Mouse (Mus musculus) hindbrain, embryonic 14.5 days (tissue): ENCODE data around the gene Mfap2. TPM values are rescaled to one million over a fixed set of nuclear protein-coding genes. Genes with fewer than 3 reads are reported as not detected.

ENCODE experiments used
- ATAC-seq: fragments of 200-750 bp; cut with Nextera tagmentation; 2 replicates; pipeline ENCODE4 v1.8.0; 2017; ENCODE audit warnings: moderate number of reproducible peaks, mild to moderate bottlenecking, moderate TSS enrichment, moderate library complexity; ENCODE audit not compliant: low FRiP score
- DNase-seq: peaks from one replicate; pipeline ENCODE4 v3.0.0-alpha.2; 2015; ENCODE audit warnings: low spot score
- H3K27ac ChIP-seq: fragments of 300-500 bp; sonication (generic); 2 replicates; pipeline ENCODE4 v1.5.1; 2014; ENCODE audit warnings: mild to moderate bottlenecking, moderate library complexity
- H3K27me3 ChIP-seq: fragments of 300-500 bp; sonication (generic); 2 replicates; pipeline ENCODE4 v1.6.1; 2014; ENCODE audit warnings: mild to moderate bottlenecking, low read length, mixed read lengths; ENCODE audit not compliant: control insufficient read depth, insufficient read depth
- H3K36me3 ChIP-seq: fragments of 300-500 bp; sonication (generic); replicated peaks from 2 replicates; pipeline ENCODE4 v1.6.1; 2014; ENCODE audit not compliant: control insufficient read depth, insufficient read depth
- H3K4me1 ChIP-seq: fragments of 300-500 bp; sonication (generic); replicated peaks from 2 replicates; pipeline ENCODE4 v1.6.1; 2014; ENCODE audit warnings: antibody characterized with exemption, low read length, mixed read lengths; ENCODE audit not compliant: control insufficient read depth, insufficient read depth
- H3K4me2 ChIP-seq: fragments of 300-500 bp; sonication (generic); replicated peaks from 2 replicates; pipeline ENCODE4 v1.6.1; 2014; ENCODE audit warnings: mild to moderate bottlenecking, moderate library complexity
- H3K4me3 ChIP-seq: fragments of 300-500 bp; sonication (generic); replicated peaks from 2 replicates; pipeline ENCODE4 v1.5.1; 2014; ENCODE audit warnings: mild to moderate bottlenecking, low read length
- H3K9ac ChIP-seq: fragments of 300-500 bp; sonication (generic); 2 replicates; pipeline ENCODE4 v1.6.1; 2014
- H3K9me3 ChIP-seq: fragments of 300-500 bp; sonication (generic); 2 replicates; pipeline ENCODE4 v1.6.1; 2016; ENCODE audit warnings: low read length; ENCODE audit not compliant: control insufficient read depth
- WGBS: fragments of 180-500 bp; shearing (Covaris S2); extraction: QIAGEN DNeasy Blood & Tissue Kit; methylation state at CpG from one replicate; pipeline ENCODE4 v1.1.7; 2014; 5-methylcytosine and 5-hydroxymethylcytosine counted together
- polyA plus RNA-seq: library from polyadenylated mRNA; unstranded; fragments of >200 nt; fragmentation: Nextera tagmentation; extraction: Ambion mirVana; gene quantifications from 2 replicates; pipeline ENCODE4 v1.2.1, GENCODE M21; 2014

Mfap2 gene
- polyA plus RNA-seq, 1 experiment from 2014 or later, result 190 TPM

DNA sequence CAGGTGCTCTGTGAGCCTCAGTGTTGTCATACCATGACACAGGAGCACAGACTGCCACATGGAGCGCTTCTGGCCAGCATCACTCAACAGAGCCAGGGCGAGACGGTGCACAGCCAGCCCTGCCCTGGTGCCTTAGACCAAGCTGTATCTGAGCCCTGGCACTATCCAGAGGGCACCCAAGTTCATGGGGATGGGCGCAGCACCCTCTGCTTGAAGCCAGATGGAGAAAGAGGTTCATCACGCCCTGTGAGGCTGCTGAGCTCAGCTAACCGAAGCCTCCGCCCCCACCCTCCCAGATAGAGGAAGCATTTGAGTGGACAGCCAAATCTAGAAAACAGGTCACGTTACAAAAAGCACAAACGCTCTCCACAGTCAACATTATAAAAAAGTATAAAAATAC, 6.1 kb downstream of the Mfap2 start:
- H3K4me2 ChIP-seq, result no peak overlapping the region
- DNase-seq (no peak), ATAC-seq (no peak)
- no peak overlapping the region for H3K9ac ChIP-seq
- peaks cover 54% of the 10 kb centered on the region for H3K36me3 ChIP-seq
- no peak overlapping the region for H3K4me3 ChIP-seq
- H3K9me3 ChIP-seq, result no peaks in the 10 kb centered on the region
- WGBS, result 84% methylated on average over 9 of the region's 9 CpGs
- peaks cover 38% of the 10 kb centered on the region for H3K4me1 ChIP-seq
- H3K27ac ChIP-seq, result no peak overlapping the region
- H3K27me3 ChIP-seq, result no peaks in the 10 kb centered on the region

DNA sequence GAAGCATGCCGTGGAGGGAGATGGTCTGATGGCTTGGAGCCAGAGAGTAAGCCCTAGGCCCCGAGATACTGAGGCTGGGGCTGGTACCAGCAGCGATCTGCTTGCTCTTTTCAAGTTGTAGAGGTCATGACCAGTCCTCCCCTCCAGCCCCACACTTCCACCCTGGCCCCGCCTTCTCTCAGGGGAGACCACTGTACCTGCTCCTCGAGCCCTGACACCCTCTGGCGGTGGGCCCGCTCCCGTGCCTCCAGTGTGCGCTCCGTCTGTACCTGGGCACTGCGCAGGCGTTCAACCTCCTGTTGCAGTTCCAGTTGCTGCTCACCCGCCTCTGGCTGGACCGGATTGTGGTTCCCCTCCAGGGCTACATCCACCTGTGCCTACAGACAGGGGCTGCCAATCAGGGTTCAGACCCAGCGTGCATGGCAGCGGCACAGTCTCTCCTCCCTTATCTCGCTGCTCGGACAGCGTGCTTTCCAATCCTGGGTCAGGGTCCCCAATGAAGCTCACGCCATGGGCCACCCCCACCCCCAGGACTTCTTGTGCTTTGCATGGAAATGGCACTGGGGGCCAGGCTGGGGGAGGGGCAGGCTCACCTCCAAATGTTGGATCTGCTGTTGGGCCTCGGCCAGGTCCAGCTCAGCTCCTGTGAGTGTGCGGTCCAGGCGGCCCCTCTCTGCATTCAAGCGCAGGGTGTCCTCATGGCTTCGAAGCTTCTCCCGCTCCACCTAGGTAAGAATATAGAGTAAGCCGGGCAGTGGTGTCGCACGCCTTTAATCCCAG, 7.6 kb downstream of the Mfap2 start:
- H3K9ac ChIP-seq, result no peak overlapping the region
- H3K4me1 ChIP-seq, result peaks cover 30% of the 10 kb centered on the region
- H3K4me2 ChIP-seq, result no peak overlapping the region
- WGBS, result 84% methylated on average over 29 of the region's 29 CpGs
- H3K9me3 ChIP-seq, result no peaks in the 10 kb centered on the region
- peaks cover 53% of the 10 kb centered on the region for H3K36me3 ChIP-seq
- ATAC-seq (no peak), DNase-seq (no peak)
- H3K27ac ChIP-seq, result no peak overlapping the region
- no peaks in the 10 kb centered on the region for H3K27me3 ChIP-seq
- H3K4me3 ChIP-seq, result no peak overlapping the region

DNA sequence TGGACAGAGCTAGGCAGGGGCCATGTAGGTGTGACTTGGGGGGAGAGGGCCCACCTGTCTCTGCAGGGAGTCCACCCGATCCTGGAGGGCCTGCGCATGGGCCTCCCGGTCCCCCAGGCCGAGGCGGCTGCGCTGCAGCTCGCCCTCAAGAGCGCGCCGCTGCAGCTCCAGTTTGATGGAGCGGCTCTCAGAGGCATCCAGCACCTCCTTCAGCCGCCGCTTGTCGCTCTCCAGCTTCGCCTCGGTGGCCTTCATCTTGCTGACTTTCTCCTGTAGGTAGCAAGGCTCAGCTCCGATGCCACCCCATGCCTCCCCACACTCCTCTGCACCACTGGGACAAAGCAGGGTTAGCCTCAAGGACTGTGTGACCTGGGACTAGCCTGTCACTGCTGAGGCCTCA, 10.0 kb downstream of the Mfap2 start:
- Histone ChIP-seq H3K4me3 (no peak overlapping the region), H3K27me3 (no peaks in the 10 kb centered on the region), H3K9me3 (no peaks in the 10 kb centered on the region), H3K9ac (no peak overlapping the region), H3K4me1 (peaks cover 26% of the 10 kb centered on the region), H3K27ac (peak overlapping the region; percentile 73), H3K36me3 (peaks cover 39% of the 10 kb centered on the region), H3K4me2 (no peak overlapping the region)
- 82% methylated on average over 17 of the region's 17 CpGs for WGBS
- ATAC-seq (no peak), DNase-seq (no peak)

DNA sequence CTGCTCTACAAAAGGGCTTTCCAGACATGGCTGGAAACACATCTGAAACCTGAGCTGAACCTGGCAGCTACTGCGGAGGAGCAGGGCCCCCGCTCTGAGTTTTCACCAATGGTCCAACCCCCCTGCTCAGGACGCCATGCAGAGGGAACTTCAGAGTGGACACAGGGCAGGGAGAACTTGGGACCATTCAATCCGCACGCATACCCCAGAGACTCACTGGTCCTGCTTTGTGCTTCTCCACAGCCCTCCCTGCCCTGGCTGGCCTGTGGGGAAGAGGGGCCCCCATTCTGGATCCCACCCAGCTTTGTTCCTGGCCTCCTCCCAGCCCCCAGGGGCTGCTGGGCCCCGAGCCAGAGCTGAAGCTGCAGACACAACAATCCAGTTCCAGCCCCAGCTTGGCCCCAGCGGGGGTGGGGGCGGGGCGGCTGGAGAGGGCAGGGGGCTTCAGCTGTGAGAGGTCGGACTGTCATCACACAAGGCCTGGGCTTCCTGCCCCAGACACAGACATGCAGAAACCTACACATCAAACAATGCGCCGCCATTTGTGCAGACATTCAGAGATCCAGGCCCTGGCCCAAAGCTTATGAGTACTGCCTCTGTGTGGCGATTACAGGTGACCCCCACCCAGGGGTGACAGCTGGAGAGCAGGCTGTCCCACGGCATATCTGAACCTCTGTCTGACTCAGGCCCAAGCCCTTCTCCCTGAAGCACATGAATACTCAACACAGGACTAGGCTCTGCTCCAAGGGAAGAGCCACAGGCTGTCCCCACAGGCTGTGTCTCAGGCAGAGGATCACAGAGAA, 10.8 kb downstream of the Mfap2 start:
- Histone ChIP-seq H3K9ac (peak overlapping the region; percentile 22; the same call in 1 of the 2 replicates), H3K4me3 (no peak overlapping the region), H3K4me2 (no peak overlapping the region), H3K9me3 (no peaks in the 10 kb centered on the region), H3K4me1 (peaks cover 26% of the 10 kb centered on the region), H3K27ac (peak overlapping the region; percentile 73), H3K36me3 (peaks cover 39% of the 10 kb centered on the region), H3K27me3 (no peaks in the 10 kb centered on the region)
- DNase-seq (peak; percentile 79), ATAC-seq (peak; percentile 70)
- 12% methylated on average over 14 of the region's 14 CpGs for WGBS

DNA sequence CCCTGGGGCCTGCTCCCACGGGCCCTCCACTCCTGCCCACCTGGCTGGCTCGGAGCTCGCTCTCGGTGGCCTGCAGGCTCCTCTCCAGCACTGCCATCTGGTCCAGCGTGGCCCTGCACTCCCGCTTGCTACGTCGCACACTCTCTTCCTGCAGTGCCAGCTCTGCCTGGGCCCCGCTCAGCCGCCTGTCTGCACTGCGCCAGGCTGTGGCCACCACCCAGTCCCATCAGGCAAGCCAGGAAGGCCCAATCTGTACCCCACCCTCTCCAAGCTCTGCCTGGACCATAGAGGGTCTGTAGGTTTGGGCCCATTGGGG, 11.4 kb downstream of the Mfap2 start:
- Histone ChIP-seq H3K36me3 (peaks cover 37% of the 10 kb centered on the region), H3K4me2 (no peak overlapping the region), H3K9me3 (no peaks in the 10 kb centered on the region), H3K9ac (peak overlapping the region; percentile 22; the same call in 1 of the 2 replicates), H3K27ac (peak overlapping the region; percentile 73), H3K27me3 (no peaks in the 10 kb centered on the region), H3K4me1 (peaks cover 26% of the 10 kb centered on the region), H3K4me3 (no peak overlapping the region)
- ATAC-seq, result peak; percentile 26; the same call in 1 of the 2 replicates
- no peak for DNase-seq
- WGBS, result 42% methylated on average over 11 of the region's 11 CpGs

DNA sequence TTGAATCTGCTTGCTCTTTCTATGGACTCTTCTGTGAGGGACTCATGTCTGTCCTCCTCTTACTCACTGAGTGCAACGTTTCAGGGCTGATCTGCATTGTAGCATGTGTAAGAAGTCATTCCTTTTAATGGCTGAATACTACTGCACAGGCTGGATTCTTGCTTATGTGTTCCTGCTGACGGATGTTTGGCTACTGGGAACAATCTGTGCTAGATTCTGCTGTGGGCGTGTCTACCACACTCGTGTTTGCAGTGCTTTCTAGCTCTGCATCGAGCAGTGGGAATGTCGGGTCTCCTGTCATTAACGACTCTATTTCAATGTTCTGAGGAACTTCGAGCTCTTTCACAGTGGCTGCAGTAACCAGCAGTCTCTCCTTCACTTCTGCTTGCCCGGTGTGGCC, 13.8 kb downstream of the Mfap2 start:
- Histone ChIP-seq H3K27me3 (no peaks in the 10 kb centered on the region), H3K4me2 (no peak overlapping the region), H3K4me1 (peaks cover 26% of the 10 kb centered on the region), H3K9me3 (no peaks in the 10 kb centered on the region), H3K27ac (no peak overlapping the region), H3K9ac (no peak overlapping the region), H3K4me3 (no peak overlapping the region), H3K36me3 (peaks cover 46% of the 10 kb centered on the region)
- DNase-seq (no peak), ATAC-seq (no peak)
- WGBS, result 78% methylated on average over 9 of the region's 9 CpGs

DNA sequence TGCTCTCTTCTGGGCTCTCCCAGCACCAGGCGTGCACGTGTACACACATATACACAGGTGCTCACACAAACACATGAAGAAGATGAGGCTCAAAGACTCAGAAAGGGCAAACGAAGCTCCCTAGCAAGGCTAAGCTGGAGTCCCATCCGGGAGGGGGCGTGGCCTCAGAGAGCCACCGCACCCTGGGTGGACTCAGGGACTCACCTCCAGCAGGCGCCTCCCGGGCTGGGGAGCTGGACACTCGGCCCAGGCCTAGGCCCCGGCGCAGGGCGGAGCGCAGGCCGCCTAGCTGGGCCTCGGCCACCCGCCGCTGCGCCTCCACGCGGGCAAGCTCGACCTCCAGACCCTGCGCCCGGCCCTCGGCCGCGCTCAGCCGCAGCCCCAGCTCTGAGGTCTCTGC, 14.8 kb downstream of the Mfap2 start:
- Histone ChIP-seq H3K4me2 (no peak overlapping the region), H3K27me3 (no peaks in the 10 kb centered on the region), H3K4me1 (peaks cover 21% of the 10 kb centered on the region), H3K4me3 (no peak overlapping the region), H3K9me3 (no peaks in the 10 kb centered on the region), H3K27ac (no peak overlapping the region), H3K36me3 (peaks cover 53% of the 10 kb centered on the region), H3K9ac (no peak overlapping the region)
- no peak for ATAC-seq
- no peak for DNase-seq
- 81% methylated on average over 27 of the region's 27 CpGs for WGBS

DNA sequence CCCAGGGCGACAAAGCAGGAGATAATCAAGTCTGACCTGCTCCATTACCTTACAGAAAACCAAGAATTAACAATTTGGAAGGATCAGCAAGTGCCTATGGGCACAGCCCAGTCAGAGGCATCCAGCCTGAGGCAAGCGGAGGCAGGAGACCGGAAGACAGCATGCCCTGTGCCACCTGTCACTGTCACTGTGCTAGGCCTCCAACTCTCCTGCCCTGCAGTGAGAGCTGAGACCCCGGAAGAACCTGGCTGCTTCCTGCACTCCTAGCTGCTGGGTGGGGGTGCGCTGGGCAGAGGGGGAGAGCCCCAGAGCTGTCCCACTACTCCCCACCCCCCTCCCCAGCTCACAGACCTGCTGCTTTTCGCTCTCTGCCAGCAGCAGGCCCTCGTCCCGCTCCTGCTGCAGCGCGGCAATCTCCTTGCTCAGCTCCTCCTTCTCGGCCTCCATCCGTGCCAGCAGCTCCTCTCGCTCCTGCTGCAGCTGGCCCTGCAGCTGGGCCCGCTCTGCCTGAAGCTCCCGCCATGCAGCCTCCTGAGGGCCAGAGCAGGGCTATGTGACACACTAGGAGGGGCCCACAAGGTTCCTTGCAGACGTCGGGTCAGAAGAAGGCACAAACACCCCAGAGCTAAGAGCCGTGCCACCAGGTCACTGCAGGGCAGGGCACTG, 20.5 kb downstream of the Mfap2 start:
- peak overlapping the region; percentile 11; the same call in 1 of the 2 replicates for H3K9ac ChIP-seq
- no peak overlapping the region for H3K27ac ChIP-seq
- H3K4me3 ChIP-seq, result no peak overlapping the region
- no peaks in the 10 kb centered on the region for H3K27me3 ChIP-seq
- no peak for DNase-seq
- no peaks in the 10 kb centered on the region for H3K9me3 ChIP-seq
- no peak for ATAC-seq
- H3K4me1 ChIP-seq, result peaks cover 8% of the 10 kb centered on the region; the same call in 1 of the 2 replicates
- no peak overlapping the region for H3K4me2 ChIP-seq
- H3K36me3 ChIP-seq, result peaks cover 65% of the 10 kb centered on the region
- 88% methylated on average over 18 of the region's 18 CpGs for WGBS

DNA sequence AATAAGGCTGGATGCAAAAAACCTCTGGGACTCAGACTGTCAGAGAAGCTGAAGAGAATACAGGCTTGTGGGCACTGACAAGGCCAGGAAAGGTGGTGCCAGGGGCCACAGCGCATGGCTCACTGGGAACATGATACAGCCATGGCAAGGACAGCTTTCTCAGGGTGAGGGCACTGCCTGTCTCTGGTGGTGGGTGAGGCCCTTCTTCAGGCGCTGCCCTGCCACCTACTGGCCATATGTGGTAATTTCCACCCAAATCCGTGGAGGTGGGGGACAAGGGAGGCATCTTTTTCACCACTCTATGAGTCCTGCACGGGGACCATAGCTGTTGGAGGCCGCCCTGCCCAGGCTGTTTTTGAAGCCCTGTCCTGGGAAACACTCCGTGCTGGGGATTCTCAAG, 21.5 kb downstream of the Mfap2 start:
- WGBS, result 20% methylated on average over 6 of the region's 6 CpGs
- H3K4me2 ChIP-seq, result no peak overlapping the region
- no peaks in the 10 kb centered on the region for H3K9me3 ChIP-seq
- peaks cover 8% of the 10 kb centered on the region; the same call in 1 of the 2 replicates for H3K4me1 ChIP-seq
- H3K9ac ChIP-seq, result no peak overlapping the region
- H3K4me3 ChIP-seq, result no peak overlapping the region
- H3K36me3 ChIP-seq, result peaks cover 64% of the 10 kb centered on the region
- peak; percentile 69 for ATAC-seq
- H3K27me3 ChIP-seq, result no peaks in the 10 kb centered on the region
- peak; percentile 80 for DNase-seq
- H3K27ac ChIP-seq, result no peak overlapping the region
